Mouse (Mus musculus): ENCODE data around the gene Arhgap25. TPM values are rescaled to one million over a fixed set of nuclear protein-coding genes. Genes with fewer than 3 reads are reported as not detected.
"Not testable (repeated sequence)": the region's sequence is repeated elsewhere in the genome, so short reads cannot be mapped to it uniquely, and the experiment has no call there.

The Arhgap25 gene
- polyA plus RNA-seq, 1 experiment: not detected

GRCm38 (mm10) chr6:87576648-87577330 is 43.7 kb upstream of the Arhgap25 start:
- no peak overlapping the region for H3ac ChIP-seq (ENCODE audit: control insufficient read depth, insufficient read length, low read depth)
- no peaks in the 10 kb centered on the region for H3K79me3 ChIP-seq (ENCODE audit: low read depth)
- no peak overlapping the region for H3K4me3 ChIP-seq (ENCODE audit: insufficient read depth, poor library complexity, severe bottlenecking)
- TF ChIP-seq MAX (IDR thresholded peaks at IDR 0.05) (no peak), MYOG (IDR thresholded peaks at IDR 0.05; ENCODE audit: control insufficient read depth, extremely low read depth, insufficient read length) (no peak), FOSL1 (IDR thresholded peaks at IDR 0.05; ENCODE audit: insufficient read depth, low read length, poor library complexity, severe bottlenecking) (no peak), CTCF (IDR thresholded peaks at IDR 0.05; ENCODE audit: control insufficient read depth, insufficient read depth, insufficient read length) (no peak), USF1 (IDR thresholded peaks at IDR 0.05; ENCODE audit: low read depth) (no peak), MYOD1 (IDR thresholded peaks at IDR 0.05; ENCODE audit: control insufficient read depth, insufficient read length, low read depth) (no peak), CEBPB (IDR thresholded peaks at IDR 0.05; ENCODE audit: low read depth) (no peak)
- H3K36me3 ChIP-seq (ENCODE audit: control insufficient read depth, insufficient read depth): no peaks in the 10 kb centered on the region
- no peaks in the 10 kb centered on the region for H3K79me2 ChIP-seq (ENCODE audit: control insufficient read depth, insufficient read depth)
- H3K27me3 ChIP-seq (ENCODE audit: control insufficient read depth, insufficient read depth, insufficient read length): no peaks in the 10 kb centered on the region

- not testable (repeated sequence) for H3K79me2 ChIP-seq (ENCODE audit: control insufficient read depth, insufficient read depth); H3K27me3 ChIP-seq (ENCODE audit: control insufficient read depth, insufficient read depth, insufficient read length); H3ac ChIP-seq (ENCODE audit: control insufficient read depth, insufficient read length, low read depth); H3K79me3 ChIP-seq (ENCODE audit: low read depth); H3K4me3 ChIP-seq (ENCODE audit: insufficient read depth, poor library complexity, severe bottlenecking); H3K36me3 ChIP-seq (ENCODE audit: control insufficient read depth, insufficient read depth)
Measured at GRCm38 (mm10) chr6:87571863-87572262, 38.8 kb upstream of the Arhgap25 start.

- H3ac ChIP-seq (ENCODE audit: control insufficient read depth, insufficient read length, low read depth): no peak overlapping the region
- H3K36me3 ChIP-seq (ENCODE audit: control insufficient read depth, insufficient read depth): no peaks in the 10 kb centered on the region
- TF ChIP-seq MYOD1 (IDR thresholded peaks at IDR 0.05; ENCODE audit: control insufficient read depth, insufficient read length, low read depth): no peak
- H3K79me3 ChIP-seq (ENCODE audit: low read depth): no peaks in the 10 kb centered on the region
- H3K79me2 ChIP-seq (ENCODE audit: control insufficient read depth, insufficient read depth): no peaks in the 10 kb centered on the region
- no peak overlapping the region for H3K4me3 ChIP-seq (ENCODE audit: insufficient read depth, poor library complexity, severe bottlenecking)
- no peaks in the 10 kb centered on the region for H3K27me3 ChIP-seq (ENCODE audit: control insufficient read depth, insufficient read depth, insufficient read length)
Measured at GRCm38 (mm10) chr6:87567686-87568593, 34.9 kb upstream of the Arhgap25 start.

- Histone ChIP-seq H3K27me3 (ENCODE audit: control insufficient read depth, insufficient read depth, insufficient read length) (no peaks in the 10 kb centered on the region), H3K79me3 (ENCODE audit: low read depth) (no peaks in the 10 kb centered on the region), H3K36me3 (ENCODE audit: control insufficient read depth, insufficient read depth) (no peaks in the 10 kb centered on the region), H3ac (ENCODE audit: control insufficient read depth, insufficient read length, low read depth) (no peak overlapping the region), H3K79me2 (ENCODE audit: control insufficient read depth, insufficient read depth) (no peaks in the 10 kb centered on the region), H3K4me3 (ENCODE audit: insufficient read depth, poor library complexity, severe bottlenecking) (no peak overlapping the region)
- TF ChIP-seq CTCF (IDR thresholded peaks at IDR 0.05; ENCODE audit: control insufficient read depth, insufficient read depth, insufficient read length) (no peak), MAX (IDR thresholded peaks at IDR 0.05) (no peak), MYOD1 (IDR thresholded peaks at IDR 0.05; ENCODE audit: control insufficient read depth, insufficient read length, low read depth) (no peak), CEBPB (IDR thresholded peaks at IDR 0.05; ENCODE audit: low read depth) (no peak), USF1 (IDR thresholded peaks at IDR 0.05; ENCODE audit: low read depth) (no peak), FOSL1 (IDR thresholded peaks at IDR 0.05; ENCODE audit: insufficient read depth, low read length, poor library complexity, severe bottlenecking) (no peak)
Measured at GRCm38 (mm10) chr6:87565166-87565565, 32.1 kb upstream of the Arhgap25 start.

- TF ChIP-seq FOSL1 (IDR thresholded peaks at IDR 0.05; ENCODE audit: insufficient read depth, low read length, poor library complexity, severe bottlenecking) (no peak), MYOG (IDR thresholded peaks at IDR 0.05; ENCODE audit: control insufficient read depth, extremely low read depth, insufficient read length) (no peak), MAX (IDR thresholded peaks at IDR 0.05) (no peak), CEBPB (IDR thresholded peaks at IDR 0.05; ENCODE audit: low read depth) (no peak), MYOD1 (IDR thresholded peaks at IDR 0.05; ENCODE audit: control insufficient read depth, insufficient read length, low read depth) (no peak), CTCF (IDR thresholded peaks at IDR 0.05; ENCODE audit: control insufficient read depth, insufficient read depth, insufficient read length) (no peak), USF1 (IDR thresholded peaks at IDR 0.05; ENCODE audit: low read depth) (no peak)
- Histone ChIP-seq H3K79me3 (ENCODE audit: low read depth) (no peaks in the 10 kb centered on the region), H3K79me2 (ENCODE audit: control insufficient read depth, insufficient read depth) (no peaks in the 10 kb centered on the region), H3K36me3 (ENCODE audit: control insufficient read depth, insufficient read depth) (no peaks in the 10 kb centered on the region), H3ac (ENCODE audit: control insufficient read depth, insufficient read length, low read depth) (no peak overlapping the region), H3K27me3 (ENCODE audit: control insufficient read depth, insufficient read depth, insufficient read length) (no peaks in the 10 kb centered on the region), H3K4me3 (ENCODE audit: insufficient read depth, poor library complexity, severe bottlenecking) (no peak overlapping the region)
Measured at GRCm38 (mm10) chr6:87564356-87564755, 31.3 kb upstream of the Arhgap25 start.

- Histone ChIP-seq H3K27me3 (ENCODE audit: control insufficient read depth, insufficient read depth, insufficient read length) (no peaks in the 10 kb centered on the region), H3K79me2 (ENCODE audit: control insufficient read depth, insufficient read depth) (no peaks in the 10 kb centered on the region), H3K4me3 (ENCODE audit: insufficient read depth, poor library complexity, severe bottlenecking) (no peak overlapping the region), H3K36me3 (ENCODE audit: control insufficient read depth, insufficient read depth) (no peaks in the 10 kb centered on the region), H3K79me3 (ENCODE audit: low read depth) (no peaks in the 10 kb centered on the region), H3ac (ENCODE audit: control insufficient read depth, insufficient read length, low read depth) (no peak overlapping the region)
- no peak for TF ChIP-seq USF1 (IDR thresholded peaks at IDR 0.05; ENCODE audit: low read depth)
- TF ChIP-seq MAX (IDR thresholded peaks at IDR 0.05): no peak
- TF ChIP-seq CEBPB (IDR thresholded peaks at IDR 0.05; ENCODE audit: low read depth): no peak
Measured at GRCm38 (mm10) chr6:87553724-87554123, 20.7 kb upstream of the Arhgap25 start.

All from C2C12 (cell line).